Mouse (Mus musculus) spleen, postnatal 14 days (tissue): ENCODE results near the gene Mageb5.
"Not testable (repeated sequence)": the region's sequence is repeated elsewhere in the genome, so short reads cannot be mapped to it uniquely, and the experiment has no call there.

ENCODE experiments used
- DNase-seq, 2 experiments: peaks; one replicate each; pipeline ENCODE4 v3.0.0; 2021 to 2022; ENCODE audit warnings: low spot score in 2 of 2

Gene Mageb5

DNA sequence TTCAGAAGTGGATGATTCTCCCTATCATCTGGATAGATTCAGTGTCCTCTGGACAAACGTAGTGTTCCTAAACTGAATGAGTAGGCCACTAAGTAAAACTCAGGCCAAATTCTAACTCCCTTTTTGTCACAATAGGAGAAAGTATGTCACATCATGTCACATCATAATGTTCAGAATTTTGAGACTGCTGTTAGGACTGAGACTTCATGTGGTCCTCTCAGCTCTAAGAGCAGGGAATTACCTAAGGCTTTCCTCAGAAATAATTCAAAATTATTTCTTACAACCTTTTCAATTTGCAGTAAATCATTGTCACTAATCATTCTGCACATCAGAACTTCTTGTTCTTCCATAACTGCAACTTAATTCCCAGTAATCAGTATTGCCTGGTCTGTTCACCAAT lies at the start of gene Mageb5:
Gene Mageb5 (minus strand): TSS at position 101 of the 400 bp plus-strand sequence.
- not testable (repeated sequence) for DNase-seq

DNA sequence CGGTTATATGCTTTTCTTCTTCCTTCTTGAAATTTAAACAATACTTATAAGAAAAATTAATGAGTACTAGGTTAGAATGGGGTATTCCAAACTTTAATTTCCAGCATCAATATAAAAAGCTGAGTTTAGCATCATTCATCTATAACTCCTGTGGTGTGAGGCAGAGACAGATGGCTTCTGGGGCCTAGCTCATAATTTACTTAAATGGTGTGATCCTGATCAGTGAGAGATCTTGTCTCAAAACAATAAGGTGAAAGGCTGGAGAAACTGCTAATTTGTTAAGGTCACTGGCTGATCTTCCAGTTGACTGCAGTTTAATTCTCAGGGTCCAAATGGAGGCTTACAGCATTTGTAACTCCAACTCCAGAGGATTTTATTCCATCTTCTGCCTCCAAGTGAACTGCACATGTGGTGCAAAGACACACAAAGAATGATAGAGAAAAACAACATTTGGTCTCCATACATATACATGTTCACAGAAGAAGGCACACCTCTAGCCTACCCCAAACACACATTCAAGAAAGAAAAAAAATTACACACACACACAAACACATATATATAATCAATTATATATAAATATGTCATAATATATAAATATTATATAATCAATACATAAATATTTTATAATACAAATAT lies 23.1 kb downstream of the Mageb5 start:
- DNase-seq = not testable (repeated sequence)
